Mouse (Mus musculus): ENCODE results near the gene Ranbp3.

GRCm38 (mm10) chr17:56715360-56715759, 42.3 kb downstream of the Ranbp3 start:
- TF ChIP-seq MEF2A (IDR thresholded peaks at IDR 0.05; ENCODE audit: extremely low read depth, insufficient replicate concordance, low read depth, low read length, poor library complexity, severe bottlenecking) (no peak), CTCF (IDR thresholded peaks at IDR 0.05 in 2 of 3, conservative IDR thresholded peaks at IDR 0.05 in 1 of 3; ENCODE audit: control insufficient read depth in 1 of 3, insufficient read depth in 1 of 3, low read depth in 2 of 3, low read length in 3 of 3, poor library complexity in 1 of 3, severe bottlenecking in 1 of 3) (no peak), SIN3A (IDR thresholded peaks at IDR 0.05; ENCODE audit: low read length) (no peak), KAT2A (conservative IDR thresholded peaks at IDR 0.05; ENCODE audit: low read depth, low read length) (no peak), USF1 (IDR thresholded peaks at IDR 0.05; ENCODE audit: low read depth, low read length) (no peak), EP300 (IDR thresholded peaks at IDR 0.05; ENCODE audit: low read depth in 1 of 2, low read length in 2 of 2) (no peak), GATA1 (IDR thresholded peaks at IDR 0.05; ENCODE audit: low read depth, low read length) (no peak), NELFE (IDR thresholded peaks at IDR 0.05; ENCODE audit: low read depth, low read length) (no peak)

Data from MEL (cell line).